Mouse (Mus musculus): ENCODE data around the gene Rnpepl1.
"Not testable (repeated sequence)": the region's sequence is repeated elsewhere in the genome, so short reads cannot be mapped to it uniquely, and the experiment has no call there.

Rnpepl1 gene

GRCm38 (mm10) chr1:92943219-92943989 is 32.8 kb downstream of the Rnpepl1 start:
- no peak for DNase-seq

- DNase-seq = no peak
Measured at GRCm38 (mm10) chr1:92947966-92948365, 37.4 kb downstream of the Rnpepl1 start.

- DNase-seq = no peak
Measured at GRCm38 (mm10) chr1:92949426-92949825, 38.8 kb downstream of the Rnpepl1 start.

- DNase-seq = no peak
Measured at GRCm38 (mm10) chr1:92950607-92951006, 40.0 kb downstream of the Rnpepl1 start, which contains the start of gene Gpr35. Gpr35 (plus strand) TSS chr1:92950865.

GRCm38 (mm10) chr1:92953641-92954040 is 43.1 kb downstream of the Rnpepl1 start:
- DNase-seq = no peak

- peak; percentile 77 for DNase-seq
Measured at GRCm38 (mm10) chr1:92956571-92957335, 46.2 kb downstream of the Rnpepl1 start.

- no peak for DNase-seq
Measured at GRCm38 (mm10) chr1:92958999-92959398, 48.4 kb downstream of the Rnpepl1 start.

GRCm38 (mm10) chr1:92970791-92971190 is 60.2 kb downstream of the Rnpepl1 start:
- not testable (repeated sequence) for DNase-seq

GRCm38 (mm10) chr1:92971879-92972795 is 61.6 kb downstream of the Rnpepl1 start:
- DNase-seq = no peak

GRCm38 (mm10) chr1:92972854-92973253 is 62.3 kb downstream of the Rnpepl1 start:
- DNase-seq = no peak

Data from cerebellum, adult 9-10 months (tissue).